Mouse (Mus musculus) right cerebral cortex, postnatal 4 days (tissue): ENCODE data around the gene Atad3a.

Experiments used
- DNase-seq: peaks from one replicate; pipeline ENCODE4 v3.0.0-alpha.2; 2022

Atad3a gene

DNA sequence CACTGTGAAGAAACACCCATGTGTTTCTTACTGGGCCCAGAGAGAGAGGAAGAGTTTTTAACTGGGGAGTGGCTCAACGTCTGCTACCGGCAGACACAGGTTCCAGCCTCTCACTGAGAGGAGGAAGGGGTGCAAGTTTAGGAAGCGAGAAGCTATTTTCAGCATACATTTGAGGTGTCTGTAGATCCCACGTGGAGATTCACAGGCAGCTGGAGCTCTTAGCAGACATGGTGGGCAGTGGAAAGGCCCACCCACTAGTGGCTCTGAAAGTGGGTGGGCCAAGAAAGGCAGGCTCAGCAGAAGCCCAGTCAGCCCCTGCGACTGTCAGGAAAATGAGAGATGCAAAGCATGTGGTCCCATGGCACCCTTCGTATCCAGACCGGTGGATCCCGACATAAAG lies 22.6 kb downstream of the Atad3a start:
- DNase-seq: no peak

DNA sequence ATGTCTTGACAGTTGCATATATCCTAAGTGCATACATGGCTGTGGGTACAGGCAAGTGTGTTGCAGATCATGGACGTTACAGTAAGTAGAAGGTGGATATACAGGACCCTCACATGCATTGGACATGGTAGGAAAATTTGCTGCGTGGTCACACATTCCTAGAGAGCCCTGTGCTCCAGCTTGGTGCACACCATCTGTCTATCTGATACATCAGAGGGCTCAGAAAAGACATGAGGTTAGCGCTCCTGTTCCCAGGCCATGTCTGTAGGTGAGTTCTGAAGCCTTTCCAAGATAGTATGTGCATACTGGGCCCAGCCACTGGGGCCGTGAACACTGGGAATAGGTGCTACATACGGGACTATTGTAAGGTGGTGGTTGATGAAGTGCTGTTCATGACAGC lies 24.5 kb downstream of the Atad3a start:
- DNase-seq: no peak

GRCm38 (mm10) chr4:155735788-155736187 lies 25.1 kb downstream of the Atad3a start:
- DNase-seq: no peak

- peak; percentile 59 for DNase-seq
Observed at GRCm38 (mm10) chr4:155734951-155735702, 25.8 kb downstream of the Atad3a start.

- peak; percentile 82 for DNase-seq
Observed at GRCm38 (mm10) chr4:155734350-155734941, 26.4 kb downstream of the Atad3a start, which contains the start of gene Tmem240. Tmem240 (plus strand) TSS chr4:155734800.

GRCm38 (mm10) chr4:155733267-155733666 lies 27.6 kb downstream of the Atad3a start:
- no peak for DNase-seq

DNA sequence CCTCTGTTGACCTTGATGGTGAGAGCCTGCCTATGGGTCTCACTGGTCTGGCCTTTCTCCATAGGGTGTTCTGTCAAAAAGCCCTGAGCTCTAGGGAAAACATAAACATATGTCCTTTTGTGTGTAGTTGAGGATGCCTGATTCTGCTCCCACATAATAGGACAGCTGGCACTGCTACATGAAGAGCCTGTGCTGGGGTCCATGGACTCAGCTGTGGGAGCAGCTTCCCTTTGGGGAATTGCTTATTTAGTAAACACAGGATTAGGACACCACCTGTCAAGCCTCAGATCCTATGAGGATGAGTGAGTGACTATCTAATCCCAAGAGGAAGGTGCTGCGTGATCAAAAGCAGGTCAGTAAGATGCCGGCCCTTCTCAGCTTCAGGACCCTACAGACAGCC lies 32.9 kb downstream of the Atad3a start:
- no peak for DNase-seq

- no peak for DNase-seq
Observed at GRCm38 (mm10) chr4:155721668-155722083, 39.2 kb downstream of the Atad3a start.

DNA sequence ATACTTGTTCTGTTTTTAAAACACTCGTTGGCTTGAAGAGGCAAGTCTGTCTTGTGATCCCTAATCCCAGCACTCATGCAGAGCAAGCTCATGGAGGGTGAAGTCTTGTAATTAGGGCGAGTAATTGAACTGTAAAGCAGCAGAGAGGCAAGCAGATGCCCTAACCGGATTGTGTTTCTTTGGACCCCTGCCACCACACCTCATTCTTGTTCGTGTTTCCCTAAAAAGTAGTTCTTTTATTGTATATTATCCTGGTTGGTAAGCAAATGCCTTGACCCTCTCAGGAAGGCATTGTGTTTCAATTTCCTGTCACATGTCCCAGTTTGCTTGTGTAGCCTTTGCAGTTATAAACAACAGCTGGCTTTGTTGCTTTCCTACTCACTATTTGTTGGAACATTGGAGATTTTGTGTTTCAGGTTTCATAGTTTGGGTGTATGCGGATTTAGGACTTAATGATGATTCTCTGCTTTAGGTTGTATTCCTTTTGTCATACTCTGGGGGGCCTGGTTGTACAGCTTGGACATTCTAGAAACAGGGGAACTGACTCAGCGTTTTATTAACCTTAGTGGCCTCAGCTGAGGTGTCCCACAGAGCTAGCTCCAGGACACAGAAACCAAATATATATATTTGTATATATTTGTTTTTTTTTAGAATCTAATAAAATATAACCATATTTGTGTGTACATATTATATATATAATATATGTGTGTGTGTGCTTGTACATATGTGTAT lies 50.2 kb downstream of the Atad3a start:
- DNase-seq: no peak

GRCm38 (mm10) chr4:155708988-155709387 lies 51.9 kb downstream of the Atad3a start:
- no peak for DNase-seq

DNA sequence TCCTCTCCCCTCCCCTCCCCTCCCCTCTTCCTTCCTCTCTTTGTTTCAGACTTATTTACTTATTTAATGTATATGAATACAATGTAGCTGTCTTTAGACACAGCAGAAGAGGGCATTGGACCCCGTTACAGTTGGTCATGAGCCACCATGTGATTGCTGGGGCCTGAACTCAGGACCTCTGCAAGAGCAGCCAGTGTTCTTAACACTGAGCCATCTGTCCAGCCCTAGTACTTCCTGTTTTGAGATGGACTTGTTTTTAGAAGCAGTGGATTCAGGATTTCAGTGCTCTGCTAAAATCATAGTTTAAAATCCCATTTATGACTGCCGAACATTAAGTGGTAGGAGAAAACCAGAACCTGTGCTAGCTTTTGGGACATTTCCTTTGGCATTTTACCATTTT lies 52.3 kb downstream of the Atad3a start:
- DNase-seq: no peak

DNA sequence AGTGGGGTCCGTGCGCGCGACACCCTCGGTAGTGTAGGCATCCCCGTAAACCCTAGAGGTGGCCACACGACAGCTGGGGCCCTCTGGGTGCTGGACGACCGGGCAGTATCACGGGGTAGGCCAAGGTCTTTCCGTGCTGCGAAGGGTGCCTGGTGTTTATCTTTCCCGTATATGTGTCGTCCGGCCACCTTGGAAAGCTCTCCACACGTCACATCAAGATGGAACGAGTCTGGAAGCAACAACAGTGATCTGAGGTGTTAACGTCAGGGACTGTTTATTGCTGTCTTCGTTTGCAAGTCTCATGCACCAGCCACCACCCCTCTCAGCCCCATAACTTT lies 55.3 kb downstream of the Atad3a start:
- DNase-seq: no peak

GRCm38 (mm10) chr4:155704721-155705591 lies 55.9 kb downstream of the Atad3a start, which contains the start of gene Ssu72:
Ssu72 (plus strand) TSS chr4:155704800.
- peak; percentile 95 for DNase-seq

DNA sequence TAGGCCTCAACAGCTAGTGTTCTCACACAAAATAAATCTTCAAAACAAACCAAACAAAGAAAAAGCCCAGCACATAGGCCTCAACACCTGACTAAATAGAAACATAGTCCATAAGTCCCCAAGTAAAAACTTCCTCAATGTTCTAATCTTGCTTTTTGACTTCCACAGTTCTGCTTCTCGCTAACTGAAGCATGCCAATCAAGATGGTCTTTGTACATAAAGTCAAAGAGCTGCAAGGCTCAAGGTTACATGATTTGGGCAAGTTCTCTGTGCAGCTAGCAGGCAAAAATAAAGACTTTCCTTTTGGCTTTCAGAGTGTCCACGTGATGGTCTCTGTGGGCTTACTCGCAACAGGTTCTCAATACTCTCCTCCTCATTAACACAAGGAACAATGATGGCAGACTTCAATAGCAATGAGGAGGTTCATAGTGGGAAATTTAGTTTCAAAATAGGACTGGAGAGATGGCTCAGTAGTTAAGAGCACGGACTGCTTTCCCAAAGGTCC lies 57.4 kb downstream of the Atad3a start:
- DNase-seq: no peak

DNA sequence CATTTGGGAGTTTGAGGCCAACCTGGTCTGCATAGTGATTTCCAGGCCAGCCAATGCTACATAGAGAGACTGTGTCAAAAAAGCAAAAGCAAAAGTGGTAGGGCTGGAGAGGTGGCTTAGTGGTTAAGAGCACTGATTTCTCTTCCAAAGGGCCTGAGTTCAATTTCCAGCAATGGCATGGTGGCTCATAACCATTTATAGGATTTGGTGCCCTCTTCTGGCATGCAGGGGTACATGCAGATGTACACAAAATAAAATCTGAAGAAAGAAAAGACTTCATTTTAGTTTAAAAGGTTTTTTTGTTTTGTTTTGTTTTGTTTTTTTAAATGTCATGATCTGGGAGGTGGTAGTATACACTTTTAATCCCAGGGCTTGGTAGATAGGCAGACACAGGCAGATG lies 60.5 kb downstream of the Atad3a start:
- no peak for DNase-seq

GRCm38 (mm10) chr4:155696261-155697255 lies 64.3 kb downstream of the Atad3a start:
- no peak for DNase-seq

- no peak for DNase-seq
Observed at GRCm38 (mm10) chr4:155695531-155696062, 65.3 kb downstream of the Atad3a start.

DNA sequence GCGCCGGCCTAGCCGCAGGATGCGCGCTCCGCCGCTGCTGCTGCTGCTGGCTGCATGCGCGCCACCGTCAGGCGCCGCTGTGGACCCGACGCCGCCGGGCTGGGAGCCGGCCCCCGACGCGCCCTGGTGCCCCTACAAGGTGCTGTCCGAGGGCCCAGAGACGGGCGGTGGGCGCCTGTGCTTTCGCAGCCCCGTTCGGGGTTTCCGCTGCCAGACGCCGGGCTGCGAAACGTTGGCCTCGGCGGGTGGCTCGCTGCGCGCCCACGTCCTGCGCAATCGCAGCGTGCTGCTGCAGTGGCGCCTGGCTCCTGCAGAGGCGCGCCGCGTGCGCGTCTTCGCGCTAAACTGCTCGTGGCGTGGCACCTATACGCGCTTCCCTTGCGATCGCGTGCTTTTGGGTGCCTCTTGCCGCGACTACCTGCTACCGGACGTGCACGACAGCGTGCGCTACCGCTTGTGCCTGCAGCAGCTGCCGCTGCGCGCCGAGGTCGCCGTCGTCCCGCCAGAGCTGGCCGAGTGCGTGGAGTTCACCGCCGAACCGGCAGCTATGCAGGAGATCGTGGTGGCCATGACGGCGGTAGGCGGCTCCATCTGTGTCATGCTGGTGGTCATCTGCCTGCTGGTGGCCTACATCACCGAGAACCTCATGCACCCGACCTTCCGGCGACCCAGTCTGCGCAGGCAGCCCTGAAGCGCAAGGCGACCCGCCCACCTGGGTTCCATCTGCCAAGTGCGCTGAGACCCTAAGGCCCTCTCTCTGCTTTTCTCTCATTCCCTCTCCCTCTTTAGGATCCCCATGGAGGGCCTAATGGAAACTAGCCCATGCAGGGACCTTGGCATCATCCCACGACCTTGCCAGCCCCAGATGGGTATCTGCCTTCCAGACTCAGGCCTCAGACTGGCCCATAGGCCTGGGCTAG lies 66.2 kb downstream of the Atad3a start:
- DNase-seq: peak; percentile 77

DNA sequence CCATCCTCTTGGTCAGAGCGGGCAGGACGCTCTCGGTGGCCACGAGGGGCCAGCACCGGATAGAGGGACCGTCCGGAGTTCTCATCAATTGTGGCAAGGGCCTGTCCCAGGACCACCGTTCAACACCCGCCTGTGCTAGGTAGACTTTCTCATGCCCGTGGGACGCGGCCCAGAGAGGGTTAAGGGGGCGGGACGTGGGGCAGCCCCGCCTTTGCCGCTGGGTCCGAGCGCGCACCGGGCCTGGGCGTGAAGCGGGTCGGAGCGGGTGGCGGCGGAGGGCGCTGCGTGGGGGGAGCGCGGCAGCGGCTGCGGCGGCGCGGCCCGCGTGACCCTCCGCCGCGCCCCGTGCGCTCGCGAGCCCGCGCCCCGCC lies 66.8 kb downstream of the Atad3a start, which contains the start of gene Fndc10:
TSS of gene Fndc10 (plus strand) at position 232 of the 371 bp plus-strand sequence.
- peak; percentile 77 for DNase-seq

DNA sequence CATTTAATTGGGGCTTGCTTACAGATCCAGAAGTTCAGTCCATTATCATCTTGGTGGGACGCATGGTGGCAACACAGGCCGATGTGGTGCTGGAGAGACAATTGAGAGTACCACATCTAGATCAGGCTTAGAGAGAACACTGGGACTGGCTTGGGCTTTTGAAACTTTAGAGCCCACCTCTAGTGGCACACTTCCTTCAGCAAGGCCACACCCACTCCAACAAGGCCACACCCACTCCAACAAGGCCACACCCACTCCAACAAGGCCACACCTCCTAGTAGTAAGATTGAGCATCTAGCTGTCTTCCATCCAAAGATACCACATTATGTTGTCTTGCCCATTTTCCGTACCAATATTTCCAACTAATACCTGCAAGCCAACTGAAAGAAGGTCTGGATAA lies 68.5 kb downstream of the Atad3a start:
- no peak for DNase-seq
